Mouse (Mus musculus) megakaryocyte progenitor cell, adult 5-6 weeks (primary cell): ENCODE results near the gene Olfr346. TPM values are rescaled to one million over a fixed set of nuclear protein-coding genes. Genes with fewer than 3 reads are reported as not detected.

ENCODE experiments used
- ATAC-seq: replicated peaks from 2 replicates; pipeline ENCODE4 v1.8.0; 2016; ENCODE audit warnings: mild to moderate bottlenecking, moderate TSS enrichment, inconsistent platforms; ENCODE audit not compliant: poor library complexity
- total RNA-seq, 2 experiments: library from RNA; stranded (forward) in 1 of 2; stranded (reverse) in 1 of 2; fragments of 157-497, 149-512 nt in 1 of 2; fragments of 200-1000 nt in 1 of 2; gene quantifications; 2 replicates each; pipeline versions ENCODE4 v1.2.3 to v1.2.4; 2015 to 2017

Gene Olfr346
- total RNA-seq (2015) (not detected in 2 replicates), total RNA-seq (2017) (not detected in 2 replicates)

GRCm38 (mm10) chr2:36685488-36685887 lies at the start of gene Olfr346:
Gene Olfr346 (plus strand): TSS chr2:36685788.
- ATAC-seq: no peak

DNA sequence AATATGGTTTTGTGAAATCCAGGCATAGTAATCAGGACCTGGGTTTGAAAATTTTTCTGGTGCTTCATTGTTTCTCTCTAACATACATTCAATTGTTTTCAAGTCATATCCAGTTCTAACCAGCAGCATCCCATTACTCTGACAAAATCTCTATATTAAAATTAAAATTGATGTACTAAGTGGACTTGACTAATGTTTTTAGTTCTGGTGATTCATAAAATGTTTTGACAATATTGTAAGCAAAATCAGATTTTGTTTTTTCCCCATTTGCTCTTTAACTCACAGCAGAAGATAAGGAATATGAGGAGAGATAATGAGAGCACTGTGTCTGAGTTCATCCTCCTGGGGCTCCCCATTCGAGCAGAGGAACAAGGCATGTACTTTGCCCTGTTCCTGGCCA lies 45.8 kb upstream of the Olfr346 start, which contains the start of gene Olfr345:
Olfr345 (plus strand) TSS at position 301 of the 400 bp plus-strand sequence.
- no peak for ATAC-seq

DNA sequence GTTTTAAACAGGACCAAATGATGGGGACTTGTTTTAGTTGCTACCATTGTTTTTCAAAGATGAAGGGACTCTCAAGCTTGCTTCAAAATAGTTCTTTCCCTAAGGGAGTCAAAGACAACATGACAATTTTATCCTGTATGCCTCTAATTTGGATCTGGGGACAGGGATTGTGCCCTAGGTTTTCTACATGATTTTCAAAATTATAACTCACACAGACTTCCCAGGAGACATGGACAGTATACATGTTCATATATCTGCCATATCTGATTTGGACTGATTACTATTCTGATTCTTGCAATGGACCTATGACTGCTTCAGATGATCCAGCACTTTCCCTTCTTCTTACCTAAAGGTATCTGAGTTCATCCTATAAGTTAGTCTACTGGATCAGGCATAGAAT lies 46.0 kb downstream of the Olfr346 start, which contains the start of gene Olfr347:
Olfr347 (plus strand) TSS at position 301 of the 400 bp plus-strand sequence.
- ATAC-seq: no peak

DNA sequence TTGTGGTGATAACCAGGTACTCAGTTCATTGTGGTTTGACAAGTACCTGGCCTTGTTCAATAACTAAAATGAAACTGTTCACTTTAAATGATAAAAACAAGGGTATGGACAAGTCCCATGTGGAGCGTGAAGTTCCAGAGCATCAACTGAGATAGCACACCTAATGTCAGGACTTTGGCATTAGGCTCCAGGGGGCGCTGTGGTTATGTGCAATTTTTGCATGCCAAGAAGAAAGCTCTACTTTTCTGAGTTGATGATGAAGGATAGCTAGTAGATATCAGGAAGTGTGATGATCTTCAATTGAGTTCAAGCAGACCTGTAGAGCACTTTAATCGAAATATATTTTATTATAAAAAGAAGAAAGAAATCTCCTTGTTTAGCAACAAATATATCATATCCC lies 50.6 kb downstream of the Olfr346 start:
- no peak for ATAC-seq

Other genes with a start within 250 kb of the Olfr346 start
- gene Olfr340, start 233.2 kb upstream of the Olfr346 start, total RNA-seq (2015): not detected in 2 replicates
- not detected in 2 replicates for gene Olfr340, start 233.2 kb upstream of the Olfr346 start, total RNA-seq (2017)
- gene Olfr341, start 203.3 kb upstream of the Olfr346 start, total RNA-seq (2015): not detected in 2 replicates
- not detected in 2 replicates for gene Olfr341, start 203.3 kb upstream of the Olfr346 start, total RNA-seq (2017)
- not detected in 2 replicates for gene Olfr342, start 160.8 kb upstream of the Olfr346 start, total RNA-seq (2015)
- gene Olfr342, start 160.8 kb upstream of the Olfr346 start, total RNA-seq (2017): not detected in 2 replicates
- not detected in 2 replicates for gene Olfr344, start 119.1 kb upstream of the Olfr346 start, total RNA-seq (2015)
- gene Olfr344, start 119.1 kb upstream of the Olfr346 start, total RNA-seq (2017): not detected in 2 replicates
- not detected in 2 replicates for gene Olfr345, start 45.7 kb upstream of the Olfr346 start, total RNA-seq (2015)
- not detected in 2 replicates for gene Olfr345, start 45.7 kb upstream of the Olfr346 start, total RNA-seq (2017)
- gene Olfr347, start 46.1 kb downstream of the Olfr346 start, total RNA-seq (2015): not detected in 2 replicates
- gene Olfr347, start 46.1 kb downstream of the Olfr346 start, total RNA-seq (2017): not detected in 2 replicates
- gene Olfr348, start 98.5 kb downstream of the Olfr346 start, total RNA-seq (2015): not detected in 2 replicates
- gene Olfr348, start 98.5 kb downstream of the Olfr346 start, total RNA-seq (2017): not detected in 2 replicates
- gene Olfr50, start 104.8 kb downstream of the Olfr346 start, total RNA-seq (2015): not detected in 2 replicates
- not detected in 2 replicates for gene Olfr50, start 104.8 kb downstream of the Olfr346 start, total RNA-seq (2017)
- not detected in 2 replicates for gene Olfr3, start 131.2 kb downstream of the Olfr346 start, total RNA-seq (2015)
- gene Olfr3, start 131.2 kb downstream of the Olfr346 start, total RNA-seq (2017): not detected in 2 replicates
- gene Olfr350, start 160.5 kb downstream of the Olfr346 start, total RNA-seq (2015): not detected in 2 replicates
- gene Olfr350, start 160.5 kb downstream of the Olfr346 start, total RNA-seq (2017): not detected in 2 replicates
- not detected in 2 replicates for gene Olfr351, start 176.9 kb downstream of the Olfr346 start, total RNA-seq (2015)
- gene Olfr351, start 176.9 kb downstream of the Olfr346 start, total RNA-seq (2017): not detected in 2 replicates
- not detected in 2 replicates for gene Olfr352, start 182.7 kb downstream of the Olfr346 start, total RNA-seq (2015)
- not detected in 2 replicates for gene Olfr352, start 182.7 kb downstream of the Olfr346 start, total RNA-seq (2017)
- gene Olfr353, start 207.1 kb downstream of the Olfr346 start, total RNA-seq (2015): not detected in 2 replicates
- not detected in 2 replicates for gene Olfr353, start 207.1 kb downstream of the Olfr346 start, total RNA-seq (2017)
- 0.07 TPM in 1 of 2 replicates, not detected in the other for gene Olfr354, start 219.9 kb downstream of the Olfr346 start, total RNA-seq (2015)
- gene Olfr354, start 219.9 kb downstream of the Olfr346 start, total RNA-seq (2017): not detected in 2 replicates
- not detected in 2 replicates for gene Olfr355, start 243.1 kb downstream of the Olfr346 start, total RNA-seq (2015)
- not detected in 2 replicates for gene Olfr355, start 243.1 kb downstream of the Olfr346 start, total RNA-seq (2017)